Mouse (Mus musculus) ES-Bruce4 (cell line): ENCODE measurements at regions not wholly inside any gene's neighbourhood (a gene's known extent, or its start where the extent isn't known, plus 50 kb on each side); places are given as distances from the start of the nearest gene placed in this dataset.

Source experiments
- CTCF ChIP-seq: IDR thresholded peaks from one replicate; pipeline ENCODE4 v1.8.1; 2011; ENCODE audit warnings: low read depth, low read length
- POLR2A ChIP-seq: IDR thresholded peaks from one replicate; pipeline ENCODE4 v1.8.1; 2011; ENCODE audit warnings: low read length; ENCODE audit not compliant: insufficient read depth

DNA sequence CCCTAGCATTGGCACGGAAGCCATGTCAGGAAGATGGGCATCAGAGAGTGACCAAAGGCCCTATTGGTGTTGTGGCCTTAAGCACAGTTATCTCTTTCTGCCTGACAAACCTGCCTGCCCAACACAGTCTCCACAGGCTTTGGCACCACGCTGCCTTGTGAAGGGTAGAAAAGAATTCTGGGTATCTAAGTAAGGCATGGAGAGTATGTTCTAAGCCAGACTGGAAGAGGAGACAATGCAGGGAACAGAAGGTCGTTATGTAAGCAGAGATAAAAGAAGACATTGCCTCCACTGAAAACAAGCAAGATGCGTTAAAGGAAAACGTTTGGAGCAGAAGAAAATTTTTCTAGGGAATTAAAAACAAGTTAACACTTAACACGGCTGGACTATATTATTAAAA is 302.1 kb upstream of the 3110018I06Rik start:
- no peak for TF ChIP-seq CTCF
- TF ChIP-seq POLR2A = no peak
